Mouse (Mus musculus) intestine, postnatal 0 days (tissue): ENCODE measurements around the gene Trim50. TPM values are rescaled to one million over a fixed set of nuclear protein-coding genes. Genes with fewer than 3 reads are reported as not detected.
A peak's percentile ranks its signal among the peaks of the same experiment; 100 is the strongest.

Source experiments
- ATAC-seq: fragments of 200-750 bp; cut with Nextera tagmentation; 2 replicates; pipeline ENCODE4 v1.8.0; 2017; ENCODE audit warnings: mild to moderate bottlenecking, moderate TSS enrichment, moderate library complexity
- H3K27ac ChIP-seq: fragments of 300-500 bp; sonication (generic); 2 replicates; pipeline ENCODE4 v1.5.1; 2014; ENCODE audit warnings: mild to moderate bottlenecking, low read depth, low read length, moderate library complexity
- H3K27me3 ChIP-seq: fragments of 300-500 bp; sonication (generic); replicated peaks from 2 replicates; pipeline ENCODE4 v1.6.1; 2014; ENCODE audit warnings: low read length, mixed read lengths; ENCODE audit not compliant: control insufficient read depth, insufficient read depth
- H3K36me3 ChIP-seq: fragments of 300-500 bp; sonication (generic); 2 replicates; pipeline ENCODE4 v1.6.1; 2014; ENCODE audit warnings: mild to moderate bottlenecking, moderate library complexity; ENCODE audit not compliant: control insufficient read depth, insufficient read depth
- H3K4me1 ChIP-seq: fragments of 300-500 bp; sonication (generic); replicated peaks from 2 replicates; pipeline ENCODE4 v1.6.1; 2014; ENCODE audit warnings: antibody characterized with exemption, low read length, mixed read lengths; ENCODE audit not compliant: control insufficient read depth, insufficient read depth
- H3K4me2 ChIP-seq: fragments of 300-500 bp; sonication (generic); replicated peaks from 2 replicates; pipeline ENCODE4 v1.6.1; 2014; ENCODE audit warnings: low read depth, mild to moderate bottlenecking, moderate library complexity
- H3K4me3 ChIP-seq: fragments of 300-500 bp; sonication (generic); 2 replicates; pipeline ENCODE4 v1.5.1; 2014; ENCODE audit warnings: low read depth, low read length
- H3K9ac ChIP-seq: fragments of 300-500 bp; sonication (generic); 2 replicates; pipeline ENCODE4 v1.6.1; 2014; ENCODE audit warnings: mild to moderate bottlenecking, low read depth, low read length
- H3K9me3 ChIP-seq: fragments of 300-500 bp; sonication (generic); 2 replicates; pipeline ENCODE4 v1.6.1; 2016; ENCODE audit warnings: mixed run types; ENCODE audit not compliant: control insufficient read depth
- CTCF ChIP-seq: sonication (generic); IDR thresholded peaks from 2 replicates; pipeline ENCODE4 v1.5.1; 2016; ENCODE audit warnings: low read depth, mild to moderate bottlenecking, control low read depth, antibody characterized with exemption, moderate library complexity
- WGBS: fragments of 180-500 bp; shearing (Covaris S2); extraction: QIAGEN DNeasy Blood & Tissue Kit; methylation state at CpG from one replicate; pipeline ENCODE4 v1.1.7; 2014; 5-methylcytosine and 5-hydroxymethylcytosine counted together
- polyA plus RNA-seq: library from polyadenylated mRNA; unstranded; fragments of >200 nt; fragmentation: Nextera tagmentation; extraction: Ambion mirVana; gene quantifications from 2 replicates; pipeline ENCODE4 v1.2.1, GENCODE M21; 2015

Gene Trim50
- polyA plus RNA-seq, 1 experiment from 2014 or later = 0.30 TPM

DNA sequence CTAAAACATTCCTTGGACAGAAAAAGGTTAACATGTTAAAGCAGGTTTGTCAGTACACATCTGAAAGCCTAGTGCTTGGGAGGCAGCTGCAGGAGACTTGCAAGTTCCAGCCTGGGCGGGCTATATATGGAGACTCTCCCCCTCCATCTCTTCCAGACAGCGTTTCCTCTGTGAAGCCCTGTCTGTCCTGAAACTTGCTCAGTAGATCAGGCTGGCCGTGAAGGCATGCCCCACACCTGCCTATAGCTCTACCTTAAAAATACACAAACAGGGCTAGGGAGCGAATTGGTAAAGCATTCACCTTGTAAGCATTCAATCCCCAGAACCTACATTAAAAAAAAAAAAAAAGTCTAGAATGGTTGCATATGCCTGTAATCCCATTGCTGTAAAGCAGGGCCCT is 23.6 kb upstream of the Trim50 start:
- WGBS = 81% methylated on average over 4 of the region's 4 CpGs
- Histone ChIP-seq H3K4me1 (no peaks in the 10 kb centered on the region), H3K27ac (no peak overlapping the region), H3K4me3 (no peak overlapping the region), H3K27me3 (no peaks in the 10 kb centered on the region), H3K9ac (no peak overlapping the region), H3K36me3 (no peaks in the 10 kb centered on the region), H3K9me3 (no peaks in the 10 kb centered on the region), H3K4me2 (no peak overlapping the region)
- TF ChIP-seq CTCF = no peak
- ATAC-seq = no peak

DNA sequence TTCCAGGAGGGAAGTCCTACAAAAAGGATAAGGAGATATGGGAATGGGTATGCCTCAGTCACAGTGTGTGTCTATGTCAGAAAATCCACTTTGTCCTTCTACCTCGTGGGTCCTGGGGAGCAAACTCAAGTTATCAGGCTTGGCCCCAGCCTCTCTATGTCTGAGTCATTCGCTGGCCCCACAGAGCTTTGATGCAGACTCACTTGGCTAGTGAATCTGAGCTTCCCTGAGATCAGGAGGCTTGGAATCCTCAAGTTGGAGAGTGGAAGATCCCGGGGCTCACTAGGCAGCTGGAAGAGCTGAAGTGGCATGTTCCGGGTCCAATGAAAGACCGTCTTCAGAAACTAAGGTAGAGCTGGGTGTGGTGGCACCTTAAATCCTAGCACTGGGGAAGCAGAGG is 22.9 kb upstream of the Trim50 start:
- Histone ChIP-seq H3K4me3 (no peak overlapping the region), H3K9ac (no peak overlapping the region), H3K9me3 (no peaks in the 10 kb centered on the region), H3K4me1 (no peaks in the 10 kb centered on the region), H3K4me2 (no peak overlapping the region), H3K27me3 (no peaks in the 10 kb centered on the region), H3K36me3 (no peaks in the 10 kb centered on the region), H3K27ac (no peak overlapping the region)
- no peak for ATAC-seq
- WGBS = 84% methylated on average over 5 of the region's 5 CpGs
- TF ChIP-seq CTCF = no peak

DNA sequence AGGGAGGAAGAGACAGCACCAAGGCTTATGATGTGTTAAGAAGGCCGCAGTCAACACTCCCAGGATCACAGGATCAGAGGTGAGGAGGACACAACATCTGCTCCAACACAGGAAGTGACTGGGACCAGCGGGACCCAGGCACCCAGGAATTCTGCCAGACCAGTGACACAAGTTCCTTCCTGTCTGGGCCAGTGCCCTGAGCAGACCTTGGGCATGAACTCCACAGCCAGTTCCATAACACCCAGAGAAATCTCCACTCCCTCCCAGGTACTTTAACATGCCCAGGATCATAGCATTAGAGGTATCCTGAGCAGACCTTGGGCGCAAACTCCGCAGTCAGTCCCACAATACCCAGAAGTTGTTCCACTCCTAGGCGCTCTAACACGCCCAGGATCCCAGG is 21.9 kb upstream of the Trim50 start:
- no peaks in the 10 kb centered on the region for H3K4me1 ChIP-seq
- H3K4me2 ChIP-seq = no peak overlapping the region
- no peaks in the 10 kb centered on the region for H3K9me3 ChIP-seq
- no peak for ATAC-seq
- H3K27ac ChIP-seq = no peak overlapping the region
- no peak for TF ChIP-seq CTCF
- no peak overlapping the region for H3K9ac ChIP-seq
- WGBS = 81% methylated on average over 6 of the region's 6 CpGs
- no peaks in the 10 kb centered on the region for H3K27me3 ChIP-seq
- H3K36me3 ChIP-seq = no peaks in the 10 kb centered on the region
- H3K4me3 ChIP-seq = no peak overlapping the region

DNA sequence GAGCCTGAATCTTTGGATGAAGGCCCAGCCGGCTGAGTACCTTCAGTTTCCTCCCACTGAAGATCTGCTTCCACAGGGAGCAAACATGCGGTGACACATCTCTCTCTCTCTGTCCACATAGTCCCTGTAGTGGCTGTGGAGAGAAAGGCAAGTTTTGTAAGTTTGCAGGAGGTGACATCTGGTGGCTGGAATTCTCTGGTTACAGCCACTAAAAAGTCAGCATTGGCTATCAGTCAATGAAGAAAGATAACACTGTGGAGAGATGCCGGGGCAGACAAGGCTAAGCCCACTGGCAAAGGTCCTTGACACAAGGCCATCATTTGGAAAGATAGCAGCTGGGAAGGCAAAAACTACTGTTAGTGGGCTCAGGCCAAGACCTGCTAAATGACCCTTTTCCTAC is 15.5 kb upstream of the Trim50 start:
- 19% methylated on average over 3 of the region's 3 CpGs for WGBS
- ATAC-seq = no peak
- H3K27me3 ChIP-seq = no peaks in the 10 kb centered on the region
- no peak overlapping the region for H3K4me2 ChIP-seq
- TF ChIP-seq CTCF = peak; percentile 63
- H3K36me3 ChIP-seq = no peaks in the 10 kb centered on the region
- H3K4me3 ChIP-seq = no peak overlapping the region
- H3K9me3 ChIP-seq = no peaks in the 10 kb centered on the region
- H3K4me1 ChIP-seq = no peaks in the 10 kb centered on the region
- no peak overlapping the region for H3K9ac ChIP-seq
- H3K27ac ChIP-seq = no peak overlapping the region

DNA sequence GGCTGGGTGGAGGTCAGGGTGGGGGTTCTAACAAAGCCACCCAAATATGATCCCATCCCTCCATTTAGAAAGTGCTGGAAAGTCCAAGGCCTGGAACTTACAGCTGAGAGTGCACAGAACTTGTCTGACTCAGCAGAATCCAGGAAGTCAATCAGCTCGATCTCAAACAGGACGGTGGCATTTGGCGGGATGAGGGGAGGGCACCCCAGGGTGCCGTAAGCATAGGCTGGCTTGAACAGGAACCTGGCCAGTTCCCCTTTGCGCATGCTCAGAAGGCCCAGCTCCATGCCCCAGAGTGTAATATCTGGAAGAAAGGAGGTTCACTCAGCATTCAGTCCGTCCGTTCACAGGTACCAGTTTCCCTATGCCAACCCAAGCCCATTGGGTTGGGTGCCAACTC is 7.1 kb upstream of the Trim50 start:
- no peak for ATAC-seq

DNA sequence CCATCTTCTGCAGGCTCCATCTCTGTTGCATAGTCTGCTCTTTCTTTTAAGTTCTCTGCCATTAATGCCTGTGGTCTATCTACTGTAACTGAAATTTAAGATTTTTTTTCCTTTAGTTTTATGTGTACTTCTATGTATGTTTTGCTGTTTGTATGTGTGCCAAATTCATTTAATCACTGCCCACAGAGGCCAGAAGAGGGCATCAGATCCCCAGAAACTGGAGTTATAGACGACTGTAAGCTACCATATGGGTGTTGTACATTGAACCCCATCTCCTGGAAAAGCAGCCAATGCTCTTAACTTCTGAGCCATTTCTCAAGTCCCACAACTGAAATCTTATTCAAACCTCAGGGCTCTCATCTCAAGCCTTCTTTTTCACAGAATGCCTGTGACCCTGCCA is 6.7 kb upstream of the Trim50 start:
- ATAC-seq = no peak
- no peak overlapping the region for H3K27ac ChIP-seq
- H3K4me1 ChIP-seq = no peaks in the 10 kb centered on the region
- 12% methylated on average over 1 of the region's 1 CpGs for WGBS
- peak; percentile 58 for TF ChIP-seq CTCF
- no peak overlapping the region for H3K4me2 ChIP-seq
- no peak overlapping the region for H3K4me3 ChIP-seq
- no peaks in the 10 kb centered on the region for H3K36me3 ChIP-seq
- no peaks in the 10 kb centered on the region for H3K9me3 ChIP-seq
- H3K9ac ChIP-seq = no peak overlapping the region
- H3K27me3 ChIP-seq = no peaks in the 10 kb centered on the region

More for the DNA sequence above, 7.1 kb upstream of the Trim50 start:
- Histone ChIP-seq H3K4me1 (no peaks in the 10 kb centered on the region), H3K27ac (no peak overlapping the region), H3K9ac (no peak overlapping the region), H3K36me3 (no peaks in the 10 kb centered on the region), H3K4me2 (no peak overlapping the region), H3K27me3 (no peaks in the 10 kb centered on the region), H3K4me3 (no peak overlapping the region), H3K9me3 (no peaks in the 10 kb centered on the region)
- WGBS = 78% methylated on average over 7 of the region's 7 CpGs
- TF ChIP-seq CTCF = no peak

DNA sequence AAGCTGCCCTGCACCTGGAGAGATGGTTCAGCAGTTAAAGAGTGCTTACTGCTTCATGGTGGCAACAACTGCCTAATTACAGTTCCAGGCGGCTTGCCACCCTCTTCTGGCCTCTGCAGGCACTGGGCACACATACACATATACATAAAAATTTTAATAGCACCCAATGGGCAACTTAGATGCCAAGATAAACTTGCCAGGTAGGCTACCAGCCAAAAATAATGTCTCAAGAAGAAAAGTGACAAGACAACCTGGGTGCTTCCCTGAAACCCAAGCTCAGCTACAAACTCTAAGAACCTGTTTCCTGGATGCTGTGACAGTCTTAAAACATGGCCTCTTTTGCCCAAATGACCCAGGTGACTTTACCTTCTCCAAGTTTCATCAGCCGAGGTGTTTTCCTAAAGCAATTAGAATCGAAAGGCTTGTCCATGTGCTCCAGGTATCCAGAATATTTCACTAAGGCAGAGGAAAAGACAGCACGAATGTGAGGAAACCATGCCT is 5.5 kb upstream of the Trim50 start:
- 64% methylated on average over 4 of the region's 4 CpGs for WGBS
- H3K4me3 ChIP-seq = no peak overlapping the region

More for the DNA sequence above, 5.5 kb upstream of the Trim50 start:
- Histone ChIP-seq H3K27me3 (no peaks in the 10 kb centered on the region), H3K36me3 (no peaks in the 10 kb centered on the region), H3K9me3 (no peaks in the 10 kb centered on the region), H3K4me1 (no peaks in the 10 kb centered on the region), H3K27ac (no peak overlapping the region), H3K4me2 (no peak overlapping the region), H3K9ac (no peak overlapping the region)
- no peak for TF ChIP-seq CTCF
- ATAC-seq = no peak
